Mouse (Mus musculus) gastrocnemius, postnatal 14 days (tissue): ENCODE data around the gene Ccdc173. TPM values are rescaled to one million over a fixed set of nuclear protein-coding genes. Genes with fewer than 3 reads are reported as not detected.

ENCODE experiments used
- total RNA-seq, 2 experiments: library from RNA; stranded (reverse); gene quantifications; 2 replicates each; pipeline ENCODE4 v1.2.3; 2021

Ccdc173 gene
- total RNA-seq, 2 experiments from 2014 or later, result 0.29 to 0.40 TPM

Other genes starting within 250 kb of the Ccdc173 start
- gene Lrp2, start 203.5 kb downstream of the Ccdc173 start, total RNA-seq, result not detected
- 1 to 10 TPM; 2.8 to 4.2 TPM for gene Bbs5, start 142.4 kb downstream of the Ccdc173 start, total RNA-seq
- 100 to 1,000 TPM; 474 to 551 TPM for gene Klhl41, start 119.5 kb downstream of the Ccdc173 start, total RNA-seq
- 10 to 100 TPM; 11.8 to 14.7 TPM for gene Fastkd1, start 76.1 kb downstream of the Ccdc173 start, total RNA-seq
- 10 to 100 TPM; 26.7 to 31.9 TPM for gene Ppig, start 67.0 kb downstream of the Ccdc173 start, total RNA-seq
- gene Phospho2, start within 50 bp of the Ccdc173 start, total RNA-seq, result 10 to 100 TPM in 1 of 2 experiments, 1 to 10 TPM in 1; 9.2 to 10.5 TPM
- 10 to 100 TPM; 16.4 to 18.4 TPM for gene Klhl23, start 32.4 kb upstream of the Ccdc173 start, total RNA-seq
- gene Ssb, start 72.0 kb upstream of the Ccdc173 start, total RNA-seq, result 10 to 100 TPM; 67.5 to 78.6 TPM
- gene Mettl5, start 96.0 kb upstream of the Ccdc173 start, total RNA-seq, result 10 to 100 TPM; 18.0 to 19.2 TPM
- gene Ubr3, start 107.7 kb upstream of the Ccdc173 start, total RNA-seq, result 100 to 1,000 TPM; 108 to 118 TPM
- gene Myo3b, start 249.6 kb upstream of the Ccdc173 start, total RNA-seq, result not detected